Mouse (Mus musculus) right cerebral cortex, postnatal 14 days (tissue): Measurements from ENCODE around the gene Setd1a.
"Not testable (repeated sequence)": the region's sequence is repeated elsewhere in the genome, so short reads cannot be mapped to it uniquely, and the experiment has no call there.

Experiments
- DNase-seq: peaks from one replicate; pipeline ENCODE4 v3.0.0; 2022

Gene Setd1a

GRCm38 (mm10) chr7:127800435-127801009 lies 24.1 kb downstream of the Setd1a start, which contains the start of gene Hsd3b7:
TSS of gene Hsd3b7 (plus strand) at chr7:127800604.
- DNase-seq, result peak; percentile 89

DNA sequence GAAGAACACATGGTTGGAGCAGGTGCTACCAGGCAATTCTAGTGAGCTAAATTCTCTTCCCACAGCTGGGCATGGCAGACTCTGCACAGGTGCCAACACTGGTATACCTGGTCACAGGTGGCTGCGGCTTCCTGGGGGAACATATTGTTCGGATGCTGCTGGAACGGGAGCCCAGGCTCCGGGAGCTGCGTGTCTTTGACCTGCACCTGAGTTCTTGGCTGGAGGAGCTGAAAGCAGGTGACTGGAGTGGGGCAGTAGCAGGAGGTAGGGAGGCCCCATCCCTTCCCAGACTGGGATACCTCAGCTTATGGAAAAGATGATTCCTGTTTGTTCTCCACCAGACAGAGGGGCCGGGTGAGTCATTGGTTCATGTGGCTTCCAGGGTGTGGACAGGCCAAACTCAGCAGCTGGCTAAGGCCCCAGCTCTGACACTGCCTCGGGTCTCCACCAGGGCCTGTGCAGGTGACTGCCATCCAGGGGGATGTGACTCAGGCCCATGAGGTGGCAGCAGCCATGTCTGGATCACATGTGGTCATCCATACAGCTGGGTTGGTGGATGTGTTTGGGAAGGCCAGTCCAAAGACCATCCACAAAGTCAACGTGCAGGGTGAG lies 24.6 kb downstream of the Setd1a start:
- no peak for DNase-seq

- no peak for DNase-seq
These were observed 25.8 kb downstream of the Setd1a start for GRCm38 (mm10) chr7:127802313-127802712.

DNA sequence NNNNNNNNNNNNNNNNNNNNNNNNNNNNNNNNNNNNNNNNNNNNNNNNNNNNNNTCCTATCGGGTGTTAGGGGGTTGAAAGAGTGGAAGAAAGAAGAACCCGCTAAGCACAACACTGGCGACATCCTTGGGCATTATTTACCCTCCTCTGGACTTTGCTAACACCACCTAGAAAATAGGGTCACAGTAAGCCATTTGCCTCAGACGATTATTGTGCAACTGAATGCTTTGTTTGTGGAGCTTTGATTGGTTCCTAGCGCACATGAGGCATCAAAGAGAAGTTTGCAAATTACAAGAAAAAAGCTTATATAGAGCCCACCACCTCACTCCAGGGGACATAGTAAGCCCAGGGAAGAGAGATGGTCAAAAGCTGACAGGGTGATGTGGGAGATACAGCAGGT lies 32.4 kb downstream of the Setd1a start:
- DNase-seq, result no peak

GRCm38 (mm10) chr7:127809846-127810245 lies 33.4 kb downstream of the Setd1a start:
- DNase-seq, result no peak

DNA sequence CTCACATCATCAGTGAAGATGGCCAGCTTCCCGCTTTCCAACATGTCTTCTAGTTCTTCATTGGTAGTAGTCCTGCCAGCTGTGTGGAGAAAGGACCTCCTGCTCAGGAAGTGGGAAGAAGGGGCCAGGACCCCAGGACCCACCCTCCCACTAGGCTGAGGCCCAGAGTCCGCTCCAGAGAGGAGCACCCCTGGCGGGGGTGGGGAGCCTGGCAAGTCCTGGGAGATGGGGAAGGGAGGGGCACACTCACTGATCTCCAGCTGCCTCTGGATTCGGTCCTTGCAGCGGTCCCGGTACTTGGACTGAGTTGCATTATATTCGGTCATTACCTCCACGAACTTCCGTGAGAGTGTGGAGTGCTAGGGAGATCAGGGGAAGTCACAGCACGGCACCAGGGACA lies 34.2 kb downstream of the Setd1a start:
- DNase-seq, result no peak

DNA sequence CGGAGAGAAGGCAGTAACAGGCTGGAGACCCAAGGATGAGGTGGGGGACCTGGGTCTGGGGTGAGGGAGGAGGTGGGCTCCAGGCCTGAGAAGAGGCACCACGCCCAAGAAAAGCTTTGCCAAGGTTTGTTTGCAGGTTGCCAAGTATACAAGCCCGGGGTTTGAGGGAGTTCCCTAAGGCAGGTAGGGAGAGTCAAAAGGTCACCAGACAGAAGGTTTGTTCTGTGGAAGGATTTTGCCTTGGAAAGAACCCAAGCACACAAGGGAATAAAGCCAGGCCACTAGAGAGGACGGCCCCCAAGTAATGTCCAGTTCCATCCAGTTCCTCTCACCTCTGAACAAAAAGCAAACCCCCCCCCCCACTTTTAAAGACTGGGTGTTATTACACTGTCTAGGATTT lies 34.8 kb downstream of the Setd1a start:
- DNase-seq, result no peak

GRCm38 (mm10) chr7:127812292-127812691 lies 35.8 kb downstream of the Setd1a start:
- no peak for DNase-seq

DNA sequence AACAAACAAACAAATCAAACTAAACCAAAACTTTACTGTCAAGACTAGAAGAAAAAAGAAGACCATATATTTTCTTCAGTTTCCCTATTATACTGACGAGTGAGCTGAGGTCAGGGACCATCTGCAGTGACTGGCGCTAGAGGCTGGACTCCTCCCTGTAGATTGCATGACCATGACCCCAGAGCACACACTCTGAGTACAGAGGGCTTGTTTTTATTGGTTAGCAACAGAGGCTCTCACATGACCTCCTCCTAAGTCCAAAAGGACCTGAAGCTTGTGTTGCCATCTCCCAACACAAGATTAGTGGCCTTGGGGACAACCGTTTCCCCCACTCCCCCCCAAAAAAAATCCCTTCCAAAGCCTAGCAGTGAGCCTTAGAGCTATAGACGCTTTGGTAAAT lies 37.4 kb downstream of the Setd1a start:
- DNase-seq, result no peak

DNA sequence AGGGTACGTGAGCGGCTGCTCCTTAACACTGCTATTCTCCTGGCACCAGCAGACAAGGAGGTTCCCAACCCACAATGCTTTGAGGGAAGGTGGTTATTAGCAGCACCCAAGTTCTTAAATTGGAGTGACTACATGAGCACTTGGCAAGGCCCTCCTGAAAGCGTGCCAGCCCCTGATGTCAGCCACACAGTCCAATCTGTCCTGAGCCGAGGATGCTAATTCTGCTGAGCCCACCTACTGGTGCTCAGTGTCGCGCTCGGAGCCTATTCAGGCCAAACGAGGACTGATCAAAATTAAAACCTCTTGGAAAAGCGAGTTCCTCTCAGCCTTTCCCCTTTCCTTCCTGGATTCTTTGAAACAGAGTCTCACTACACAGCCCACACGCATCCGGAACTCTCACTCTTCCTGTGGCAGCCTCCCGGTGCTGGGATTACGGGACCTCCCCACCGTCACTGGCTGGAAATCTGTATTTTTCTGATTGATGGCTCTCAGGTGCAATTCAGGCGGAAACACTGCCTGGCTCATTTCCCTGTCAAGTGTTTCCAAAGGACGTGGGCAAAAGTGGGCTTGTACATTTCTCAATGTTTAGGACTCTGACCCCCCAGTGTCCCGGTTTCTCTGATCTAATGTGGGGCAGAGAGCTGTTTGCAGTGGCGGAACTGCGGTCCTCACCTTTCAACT lies 37.9 kb downstream of the Setd1a start:
- peak; percentile 74 for DNase-seq

GRCm38 (mm10) chr7:127815116-127815665 lies 38.7 kb downstream of the Setd1a start:
- DNase-seq, result no peak

- DNase-seq, result peak; percentile 61
These were observed 39.7 kb downstream of the Setd1a start for GRCm38 (mm10) chr7:127815954-127816821.

DNA sequence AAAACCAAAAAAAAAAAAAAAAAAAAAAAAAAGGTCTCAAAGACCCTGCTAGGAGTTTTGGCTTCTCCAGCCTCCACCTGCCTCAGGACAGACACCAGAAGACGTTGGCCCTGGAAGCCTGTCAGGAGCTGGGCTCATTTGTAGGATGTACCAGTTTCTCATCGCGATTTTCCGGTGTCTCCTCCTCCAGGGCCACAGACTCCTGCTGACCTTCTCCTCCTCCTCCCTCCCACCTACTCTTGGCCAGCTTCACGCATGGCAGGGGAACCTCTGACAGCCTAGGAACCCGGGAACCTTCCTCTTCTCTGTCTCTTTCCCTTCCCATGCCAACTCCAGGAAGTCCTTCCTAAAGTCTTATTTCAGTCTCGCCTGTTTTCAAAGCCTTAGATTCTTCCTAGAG lies 40.6 kb downstream of the Setd1a start:
- no peak for DNase-seq

DNA sequence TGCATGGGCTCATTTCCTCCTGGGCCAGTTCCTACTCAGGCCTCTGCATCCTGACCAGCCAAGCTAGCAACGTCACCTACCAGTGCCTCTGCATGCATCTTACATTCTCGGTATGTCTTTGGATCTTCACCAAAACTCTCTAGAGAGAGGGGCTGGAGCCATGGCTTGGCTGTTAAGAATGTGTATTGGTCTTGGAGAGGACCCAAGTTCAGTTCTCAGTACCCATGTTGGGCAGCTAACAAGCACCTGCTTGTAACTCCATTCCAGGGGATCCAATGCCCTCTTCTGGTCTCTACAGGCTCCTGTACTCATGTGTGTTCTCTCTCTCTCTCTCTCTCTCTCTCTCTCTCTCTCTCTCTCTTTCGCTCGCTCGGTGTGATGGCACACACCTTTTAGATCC lies 41.3 kb downstream of the Setd1a start:
- DNase-seq, result no peak

GRCm38 (mm10) chr7:127820836-127821509 lies 44.5 kb downstream of the Setd1a start:
- no peak for DNase-seq

- DNase-seq, result no peak
These were observed 46.0 kb downstream of the Setd1a start for GRCm38 (mm10) chr7:127822494-127822893.

DNA sequence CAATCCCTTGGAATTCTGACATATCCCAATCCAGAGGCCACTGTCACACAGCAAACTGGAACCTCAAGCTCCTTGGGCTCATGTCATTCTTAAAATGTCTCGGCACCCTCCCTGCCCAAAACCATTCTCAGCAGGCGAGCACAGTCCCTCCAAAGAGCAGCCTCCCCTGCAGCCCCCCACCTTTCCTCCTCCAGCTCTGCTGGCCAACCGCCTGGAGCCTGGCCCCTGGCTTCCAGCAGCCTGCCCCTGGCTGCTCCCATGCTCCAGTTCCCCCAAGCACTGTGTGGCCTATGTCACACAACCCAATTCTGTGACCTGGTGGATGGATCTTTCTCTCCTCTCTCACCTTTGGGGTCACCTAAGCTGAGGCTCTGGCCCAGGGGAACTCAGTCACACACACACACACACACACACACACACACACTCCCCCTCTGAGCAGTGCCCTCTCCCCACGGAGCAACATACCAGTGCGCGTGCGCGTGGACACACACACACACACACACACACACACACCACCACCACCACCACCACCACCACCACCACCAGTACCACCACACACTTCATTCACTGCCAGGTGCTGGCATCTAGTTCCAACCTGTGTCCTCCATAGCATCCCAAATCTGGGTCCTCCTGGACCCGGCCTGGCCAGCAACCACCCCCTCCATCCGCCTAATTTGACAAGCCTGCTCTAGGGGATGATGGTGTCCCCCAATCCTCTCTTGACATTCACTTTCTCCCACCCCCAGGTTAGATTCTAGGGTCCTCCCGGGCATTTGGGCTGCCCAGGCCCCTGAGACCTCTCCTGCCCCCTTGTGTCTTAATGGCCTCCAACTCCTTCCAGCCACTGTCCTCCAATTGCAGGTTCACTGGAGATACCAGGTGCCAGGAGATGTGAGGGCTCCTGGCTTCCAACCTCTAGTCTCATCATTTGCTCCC lies 47.0 kb downstream of the Setd1a start:
- DNase-seq, result no peak

GRCm38 (mm10) chr7:127824176-127824871 lies 47.9 kb downstream of the Setd1a start, which contains the start of the genes Stx4a and Stx1b:
TSS of gene Stx4a (plus strand) at chr7:127824294.
TSS of gene Stx1b (minus strand) at chr7:127824549.
- DNase-seq, result peak; percentile 88

DNA sequence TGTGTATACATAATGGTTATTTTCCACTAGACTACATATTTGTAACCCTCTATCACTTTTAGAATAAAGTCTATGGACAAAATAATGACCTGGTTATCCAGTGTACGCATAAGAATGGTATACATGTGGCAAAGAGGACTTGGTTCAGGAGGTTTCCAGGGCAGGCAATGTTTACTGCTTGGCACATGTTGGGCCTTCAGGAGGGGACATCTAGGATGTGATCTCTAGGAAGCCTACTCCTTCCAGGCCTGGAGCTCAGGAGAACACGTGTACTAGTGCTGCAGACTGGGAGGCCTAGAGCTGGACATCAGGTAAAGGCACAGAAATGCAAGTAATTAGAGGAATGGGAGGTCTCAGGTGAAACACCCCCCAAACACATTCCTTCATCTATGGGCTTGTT lies 59.1 kb downstream of the Setd1a start:
- no peak for DNase-seq

DNA sequence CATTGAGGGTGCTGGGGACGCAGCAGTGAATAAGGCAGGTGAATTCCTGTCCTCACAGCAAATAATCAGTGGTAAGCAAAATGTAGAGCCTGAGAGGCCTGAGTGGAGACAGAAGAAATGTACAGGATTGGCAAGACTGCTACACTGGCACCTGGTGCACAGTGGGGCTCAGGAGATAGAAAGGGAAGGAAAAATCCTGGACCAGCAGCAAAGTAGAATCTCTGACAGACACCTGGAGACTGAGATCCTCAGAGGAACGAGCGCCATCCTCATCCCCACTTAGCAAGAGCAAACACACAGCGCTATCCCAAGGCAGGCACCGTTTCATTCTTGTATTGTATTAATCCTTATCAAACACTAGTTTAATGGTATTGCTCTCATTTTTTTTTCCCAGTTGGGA lies 61.0 kb downstream of the Setd1a start:
- DNase-seq, result no peak

GRCm38 (mm10) chr7:127837878-127838277 lies 61.4 kb downstream of the Setd1a start:
- not testable (repeated sequence) for DNase-seq
